ENCODE assay signal across 9 mouse cellular contexts in genomic region chr8:120485551-120486476, GRCm38 (mm10).
A peak's percentile ranks its signal among the peaks of the same experiment; 100 is the strongest.
DNase-seq lines count a peak whose midpoint lies in the region; ATAC-seq lines count a peak whose summit lies in the region.
"Had no signal": no experiment of that assay in that cellular context is flagged by ENCODE, and none has a peak within 500 bp of the region (broad histone marks: within the 10 kb centered on the region; RNA-seq: fewer than 3 reads in every experiment).

No protein-coding gene starts in this region.

- WGBS in heart, embryonic 15.5 days = 47% methylated on average over 21 of the region's 21 CpGs
- WGBS in hindbrain, embryonic 16.5 days = 21% methylated on average over 21 of the region's 21 CpGs
- 24% methylated on average over 21 of the region's 21 CpGs for WGBS in midbrain, embryonic 14.5 days

- H3K4me2 ChIP-seq in heart, embryonic 15.5 days = peak overlapping the region; percentile 93
- peak overlapping the region; percentile 94 for H3K4me2 ChIP-seq in hindbrain, embryonic 16.5 days (ENCODE audit: low read length)
- peak overlapping the region; percentile 95 for H3K4me2 ChIP-seq in midbrain, embryonic 14.5 days (ENCODE audit: low read length)

- intact Hi-C loops in heart, postnatal 36 days (cut with DNase I) = loop anchor here (5.0 kb wide), 2 partner anchors 69 to 124 kb away; no protein-coding TSS in a partner anchor

- peak overlapping the region; percentile 87; the same call in 1 of the 2 replicates for H3K4me3 ChIP-seq in heart, embryonic 15.5 days
- peak overlapping the region; percentile 97; the same call in 1 of the 2 replicates for H3K4me3 ChIP-seq in brown adipose tissue, adult 24 weeks (ENCODE audit: insufficient read depth, low read depth, low read length)
- H3K4me3 ChIP-seq in hindbrain, embryonic 16.5 days (ENCODE audit: low read length) = peak overlapping the region; percentile 83
- peak overlapping the region; percentile 91; the same call in 1 of the 2 replicates for H3K4me3 ChIP-seq in midbrain, embryonic 14.5 days (replicated peaks; ENCODE audit: low read depth, low read length)

- peak overlapping the region; percentile 70; the same call in 1 of the 2 replicates for H3K9ac ChIP-seq in heart, embryonic 15.5 days
- peak overlapping the region; percentile 88 for H3K9ac ChIP-seq in hindbrain, embryonic 16.5 days (ENCODE audit: low read depth, low read length)
- H3K9ac ChIP-seq in midbrain, embryonic 14.5 days (replicated peaks; ENCODE audit: low read length) = peak overlapping the region; percentile 98

- H3K4me1 ChIP-seq in heart, embryonic 15.5 days (replicated peaks) = peaks cover 50% of the 10 kb centered on the region
- peaks cover 44% of the 10 kb centered on the region for H3K4me1 ChIP-seq in brown adipose tissue, adult 24 weeks (ENCODE audit: control insufficient read depth, insufficient read depth, insufficient read length, low read length)
- peaks cover 42% of the 10 kb centered on the region for H3K4me1 ChIP-seq in hindbrain, embryonic 16.5 days (ENCODE audit: control insufficient read depth, insufficient read depth, low read depth, low read length)
- peaks cover 40% of the 10 kb centered on the region for H3K4me1 ChIP-seq in midbrain, embryonic 14.5 days (ENCODE audit: control insufficient read depth, insufficient read depth, low read length)

- no peak for DNase-seq in heart, postnatal 36 days
- no peak for DNase-seq in midbrain, embryonic 14.5 days
- DNase-seq in thymus, postnatal 4 days = no peak
- DNase-seq in yolk sac, embryonic 10.5 days (ENCODE audit: low spot score) = no peak
- DNase-seq in ovary, postnatal 10 days (ENCODE audit: low spot score) = no peak
- DNase-seq: right cerebral cortex, adult 18-20 months had no signal

- no peak overlapping the region for H3K27ac ChIP-seq in heart, embryonic 15.5 days
- H3K27ac ChIP-seq in brown adipose tissue, adult 24 weeks (replicated peaks; ENCODE audit: low read depth, low read length) = no peak overlapping the region
- H3K27ac ChIP-seq in hindbrain, embryonic 16.5 days (ENCODE audit: low read depth, low read length) = peak overlapping the region; percentile 100
- H3K27ac ChIP-seq in midbrain, embryonic 14.5 days (replicated peaks; ENCODE audit: low read depth, low read length) = peak overlapping the region; percentile 100

- ATAC-seq in heart, embryonic 15.5 days (replicated peaks; ENCODE audit: insufficient number of reproducible peaks, insufficient read depth, low FRiP score, low read depth) = no peak
- peak; percentile 8; the same call in 1 of the 2 replicates for ATAC-seq in hindbrain, embryonic 16.5 days
- ATAC-seq in midbrain, embryonic 14.5 days (ENCODE audit: low FRiP score, low TSS enrichment) = no peak

- H3K36me3 ChIP-seq in heart, embryonic 15.5 days = no peaks in the 10 kb centered on the region
- H3K36me3 ChIP-seq in hindbrain, embryonic 16.5 days (ENCODE audit: control insufficient read depth, insufficient read depth, low read length) = no peaks in the 10 kb centered on the region
- H3K36me3 ChIP-seq in midbrain, embryonic 14.5 days (ENCODE audit: control insufficient read depth, insufficient read depth, low read length) = no peaks in the 10 kb centered on the region

- no peaks in the 10 kb centered on the region for H3K27me3 ChIP-seq in heart, embryonic 15.5 days
- no peaks in the 10 kb centered on the region for H3K27me3 ChIP-seq in hindbrain, embryonic 16.5 days (replicated peaks; ENCODE audit: control insufficient read depth, insufficient read depth, low read length)
- no peaks in the 10 kb centered on the region for H3K27me3 ChIP-seq in midbrain, embryonic 14.5 days (ENCODE audit: control insufficient read depth, insufficient read depth, low read length)

- no peaks in the 10 kb centered on the region for H3K9me3 ChIP-seq in heart, embryonic 15.5 days (replicated peaks)
- no peaks in the 10 kb centered on the region for H3K9me3 ChIP-seq in hindbrain, embryonic 16.5 days (ENCODE audit: control insufficient read depth, low read length)
- no peaks in the 10 kb centered on the region for H3K9me3 ChIP-seq in midbrain, embryonic 14.5 days (ENCODE audit: control insufficient read depth, low read length)

Comparison
In these comparisons a context has a peak if more than half of its experiments do, and no peak if none do; other contexts are left out.
1. H3K27ac ChIP-seq: peak in hindbrain, embryonic 16.5 days (single experiment) and midbrain, embryonic 14.5 days (single experiment); none in heart, embryonic 15.5 days (single experiment) and brown adipose tissue, adult 24 weeks (single experiment).
2. Peak in every context shown above with its lines, with median percentiles within 50 percentile points of each other: H3K4me2 ChIP-seq, H3K4me3 ChIP-seq and H3K9ac ChIP-seq.